Mouse (Mus musculus): ENCODE data around the gene Zfand5. TPM values are rescaled to one million over a fixed set of nuclear protein-coding genes. Genes with fewer than 3 reads are reported as not detected.
"Not testable (repeated sequence)": the region's sequence is repeated elsewhere in the genome, so short reads cannot be mapped to it uniquely, and the experiment has no call there.

Gene Zfand5
- polyA plus RNA-seq (2017; shearing (Covaris generic)), result 10 to 100 TPM; 12.1 to 14.8 TPM

- peak; percentile 72 for ATAC-seq
Measured at GRCm38 (mm10) chr19:21271741-21272654, at the start of gene Zfand5. Gene Zfand5, plus strand, starts transcription at chr19:21272278.

GRCm38 (mm10) chr19:21227131-21227530 lies 44.9 kb upstream of the Zfand5 start:
- ATAC-seq, result no peak

GRCm38 (mm10) chr19:21227754-21228153 lies 44.3 kb upstream of the Zfand5 start:
- ATAC-seq, result no peak

- not testable (repeated sequence) for ATAC-seq
Measured at GRCm38 (mm10) chr19:21248730-21249129, 23.3 kb upstream of the Zfand5 start.

DNA sequence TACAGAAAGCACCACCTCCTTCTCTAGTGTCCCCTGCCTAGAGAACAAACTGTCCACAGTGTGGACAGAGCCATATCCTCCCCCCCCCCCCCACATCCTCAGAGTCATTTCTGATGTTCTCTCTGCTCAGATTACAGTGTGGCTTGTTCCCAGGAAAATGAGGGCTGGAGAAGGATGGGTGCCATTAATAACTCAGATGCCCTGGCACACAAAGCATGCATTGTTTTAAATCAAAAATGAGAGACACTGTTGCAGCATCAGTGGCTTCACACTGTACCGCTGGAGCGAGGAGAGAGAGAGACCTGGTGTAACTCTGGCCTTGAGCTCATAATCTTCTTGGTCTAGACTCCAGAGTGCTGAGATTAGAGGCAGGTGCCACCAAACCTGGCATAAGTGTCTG lies 18.2 kb upstream of the Zfand5 start:
- ATAC-seq, result no peak

DNA sequence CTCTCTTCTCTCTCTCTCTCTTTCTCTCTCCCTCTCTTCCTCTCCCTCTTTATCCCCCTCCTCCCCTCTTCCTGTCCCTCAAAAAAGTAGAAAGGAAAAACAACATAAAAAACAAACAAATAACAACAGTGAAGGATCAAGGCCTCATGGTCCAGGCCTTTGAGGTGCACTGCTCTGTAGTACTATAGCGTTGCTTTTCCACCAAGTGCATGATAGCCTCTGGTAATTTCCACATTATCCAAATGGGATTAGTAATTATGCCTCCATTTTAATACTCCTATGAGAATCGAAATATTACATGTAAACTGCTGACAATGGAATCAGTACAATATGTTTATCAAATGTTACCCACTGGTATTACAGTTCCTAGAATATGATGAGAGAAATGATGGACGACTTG lies 16.2 kb upstream of the Zfand5 start:
- ATAC-seq, result no peak

GRCm38 (mm10) chr19:21259453-21259852 lies 12.6 kb upstream of the Zfand5 start:
- no peak for ATAC-seq

- no peak for ATAC-seq
Measured at GRCm38 (mm10) chr19:21260280-21260679, 11.8 kb upstream of the Zfand5 start.

DNA sequence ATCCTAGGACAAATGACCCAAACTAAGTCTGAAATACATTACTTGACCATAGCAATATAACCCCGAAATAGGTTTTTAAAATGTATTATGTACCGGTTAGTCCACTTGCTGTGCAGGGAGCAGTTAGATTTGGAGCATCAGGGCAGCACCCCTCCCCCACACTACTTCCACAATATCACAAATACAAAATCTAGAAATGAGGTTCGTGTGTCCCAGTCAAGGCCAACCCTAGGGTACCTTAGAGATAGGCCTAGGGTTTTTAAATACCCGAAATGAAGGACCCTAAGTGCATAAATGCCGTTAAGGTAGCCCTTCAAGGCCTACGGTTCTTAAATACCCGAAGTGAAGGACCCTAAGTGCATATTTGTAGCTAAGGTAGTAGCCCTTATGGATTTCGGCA lies 892 bp upstream of the Zfand5 start:
- peak; percentile 2 for ATAC-seq

DNA sequence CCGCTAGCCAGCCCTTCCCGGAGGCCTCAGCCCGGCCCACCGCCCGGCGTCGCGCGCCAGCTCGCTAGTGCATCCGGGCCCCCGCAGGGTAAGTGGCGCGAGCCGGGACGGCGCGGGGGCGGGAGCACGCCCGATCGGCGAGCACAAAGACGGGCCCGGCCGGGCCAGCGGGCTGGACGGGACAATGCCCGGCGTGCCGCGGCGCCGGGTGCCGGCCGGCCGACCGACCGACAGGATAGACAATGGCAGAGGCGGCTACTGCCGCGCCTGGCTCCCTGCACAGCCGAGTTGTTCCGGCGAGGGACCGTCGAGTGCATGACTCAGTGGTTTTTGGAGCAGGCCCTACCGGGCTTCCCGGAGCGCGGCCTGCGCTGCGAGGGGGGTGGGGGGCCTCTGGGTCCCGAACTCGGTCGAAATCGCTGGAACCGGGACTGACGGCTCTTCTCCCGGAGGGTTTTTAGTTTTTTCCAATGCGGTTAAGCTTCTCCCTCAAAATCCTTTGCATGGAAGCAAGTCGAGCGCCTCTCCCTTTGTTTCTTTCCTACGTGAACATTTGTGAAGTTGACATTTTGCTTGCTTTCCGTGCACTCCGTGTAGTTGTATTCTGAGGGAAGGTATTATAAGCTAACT lies 692 bp downstream of the Zfand5 start:
- peak; percentile 31 for ATAC-seq

- ATAC-seq, result no peak
Measured at GRCm38 (mm10) chr19:21273440-21273839, 1.4 kb downstream of the Zfand5 start.

DNA sequence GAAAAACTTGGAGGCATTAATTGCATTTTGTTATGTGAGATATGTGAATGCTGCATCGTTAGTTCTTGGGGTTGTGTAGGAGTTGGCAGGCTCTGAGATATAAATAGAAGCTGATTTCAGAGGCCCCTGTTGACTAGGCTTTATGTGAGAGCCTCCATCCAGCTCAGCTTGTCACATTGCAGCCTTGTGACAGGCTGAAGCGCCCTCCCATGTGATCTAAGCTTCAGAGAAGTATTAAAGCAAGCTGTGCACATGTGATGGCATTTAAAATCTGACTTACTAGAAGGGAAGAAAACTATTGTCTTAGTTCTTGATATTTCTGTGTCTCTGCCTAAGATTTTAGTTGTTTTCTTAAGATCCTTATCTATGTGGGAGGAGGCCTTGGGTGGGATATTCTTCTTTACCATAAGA lies 2.1 kb downstream of the Zfand5 start:
- ATAC-seq, result peak; percentile 37

DNA sequence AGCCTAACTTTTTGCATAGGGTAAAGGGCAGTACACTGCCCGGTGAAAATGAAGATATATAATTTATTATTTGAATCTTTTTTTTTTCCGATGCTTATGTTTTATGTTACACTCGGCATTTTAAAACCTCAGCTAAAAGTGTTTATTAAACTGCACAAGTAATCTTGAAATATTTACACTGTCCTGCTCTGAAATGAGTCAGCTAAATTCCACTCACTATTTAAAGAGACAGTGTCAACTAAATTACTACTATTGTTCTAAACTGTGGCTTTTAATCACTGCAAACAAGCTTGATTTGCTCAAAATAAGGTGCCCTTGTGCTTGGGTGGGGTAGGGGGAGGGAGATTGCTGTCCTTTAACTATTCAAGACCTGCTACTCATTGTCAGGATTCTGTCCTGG lies 2.6 kb downstream of the Zfand5 start:
- no peak for ATAC-seq

DNA sequence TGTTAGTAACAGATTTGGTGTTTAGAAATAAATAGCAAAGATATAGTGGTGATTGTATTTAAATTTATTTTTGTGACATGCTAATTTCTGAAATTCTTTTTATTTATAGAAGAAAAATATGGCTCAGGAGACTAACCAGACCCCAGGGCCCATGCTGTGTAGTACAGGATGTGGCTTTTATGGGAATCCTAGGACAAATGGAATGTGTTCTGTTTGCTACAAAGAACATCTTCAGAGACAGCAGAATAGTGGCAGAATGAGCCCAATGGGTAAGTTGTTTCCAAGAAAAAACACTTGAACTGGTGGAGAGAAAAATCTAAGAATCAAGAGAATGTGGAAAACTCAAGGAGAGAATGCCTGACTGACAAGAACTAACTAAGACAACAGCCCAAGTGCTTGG lies 4.2 kb downstream of the Zfand5 start:
- ATAC-seq, result no peak

DNA sequence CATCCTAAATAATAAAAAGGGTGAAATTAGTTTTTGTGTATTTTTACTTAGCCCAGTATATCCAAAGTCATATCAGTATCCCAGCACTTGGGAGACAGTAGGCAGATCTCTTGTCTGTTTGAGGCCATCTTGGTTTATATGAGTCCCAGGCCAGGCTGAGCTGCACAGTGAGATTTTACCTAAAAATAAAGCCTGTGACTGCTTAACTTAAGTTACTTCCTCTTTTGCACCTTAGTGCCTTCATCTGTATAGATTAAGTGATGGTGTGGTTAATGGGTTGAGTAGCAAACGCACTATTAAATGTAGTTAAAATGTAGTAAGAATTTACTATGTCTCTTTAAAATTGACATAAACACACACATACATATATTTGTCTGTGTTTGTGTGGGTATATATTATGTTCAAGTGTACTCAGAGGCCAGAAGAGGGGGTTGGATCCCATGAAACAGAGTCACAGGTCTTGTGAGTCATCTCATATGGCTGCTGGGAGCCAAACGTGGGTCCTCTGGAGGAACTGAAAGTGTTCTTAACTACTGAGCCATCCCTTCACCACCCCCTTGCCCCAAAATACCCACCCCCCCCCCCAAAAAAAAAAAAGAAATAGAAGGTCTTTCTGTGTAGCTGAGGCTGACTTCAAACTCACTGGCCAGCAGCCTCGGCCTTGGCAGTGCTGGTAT lies 14.5 kb downstream of the Zfand5 start:
- ATAC-seq, result no peak

GRCm38 (mm10) chr19:21297411-21297810 lies 25.3 kb downstream of the Zfand5 start:
- ATAC-seq, result no peak

DNA sequence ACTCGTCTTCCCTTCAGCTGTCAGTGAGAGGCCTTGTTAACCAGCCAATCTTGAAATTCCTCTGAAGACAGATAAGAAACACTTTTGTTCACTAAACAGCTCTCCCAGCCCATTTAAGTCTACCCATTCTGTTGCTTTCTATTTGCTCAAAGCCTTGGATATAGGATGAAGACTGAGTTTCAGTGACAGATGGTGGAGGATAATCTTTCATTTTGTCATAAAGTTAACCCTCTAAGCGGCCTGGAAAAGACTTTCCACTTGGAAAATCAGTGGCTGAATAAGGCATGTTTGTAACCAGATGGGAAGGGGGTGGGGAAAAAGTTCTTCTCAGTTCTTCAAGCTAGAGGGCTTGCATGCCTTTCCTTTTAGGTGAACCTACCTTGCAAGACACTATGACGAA lies 29.7 kb downstream of the Zfand5 start:
- ATAC-seq, result no peak

DNA sequence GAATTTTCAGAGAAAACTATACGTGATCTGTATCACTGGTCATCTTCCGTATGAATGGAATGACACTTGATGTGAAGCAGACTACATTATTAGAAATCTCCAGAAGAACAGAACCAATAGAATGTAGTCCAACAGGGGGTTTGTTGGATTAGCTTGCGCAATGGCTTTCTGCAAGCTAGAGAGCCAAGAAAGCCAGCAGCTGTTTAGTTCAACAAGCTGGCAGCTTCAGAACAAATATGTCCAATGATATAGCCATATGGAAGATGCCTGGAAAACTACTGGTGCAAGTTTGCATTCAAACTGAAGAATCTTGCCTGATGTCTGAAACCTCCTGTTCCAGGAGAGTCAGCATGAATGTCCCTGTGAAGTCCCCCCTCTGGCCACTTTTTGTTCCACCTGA lies 35.7 kb downstream of the Zfand5 start:
- no peak for ATAC-seq

DNA sequence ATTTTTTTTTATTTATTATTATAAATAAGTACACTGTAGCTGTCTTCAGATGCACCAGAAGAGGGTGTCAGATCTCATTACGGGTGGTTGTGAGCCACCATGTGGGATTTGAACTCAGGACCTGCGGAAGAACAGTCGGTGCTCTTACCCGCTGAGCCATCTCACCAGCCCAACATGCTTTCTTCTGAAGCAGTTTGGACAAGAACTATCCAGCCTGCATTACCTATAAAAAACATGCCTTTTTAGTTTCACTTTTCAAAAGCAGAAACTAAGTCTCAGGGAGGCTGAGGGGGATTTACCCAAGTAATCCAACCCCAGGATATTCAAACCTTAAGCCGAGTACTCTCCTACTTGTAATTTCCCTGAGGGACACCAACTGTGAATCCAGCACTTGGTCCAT lies 38.3 kb downstream of the Zfand5 start:
- ATAC-seq, result not testable (repeated sequence)

DNA sequence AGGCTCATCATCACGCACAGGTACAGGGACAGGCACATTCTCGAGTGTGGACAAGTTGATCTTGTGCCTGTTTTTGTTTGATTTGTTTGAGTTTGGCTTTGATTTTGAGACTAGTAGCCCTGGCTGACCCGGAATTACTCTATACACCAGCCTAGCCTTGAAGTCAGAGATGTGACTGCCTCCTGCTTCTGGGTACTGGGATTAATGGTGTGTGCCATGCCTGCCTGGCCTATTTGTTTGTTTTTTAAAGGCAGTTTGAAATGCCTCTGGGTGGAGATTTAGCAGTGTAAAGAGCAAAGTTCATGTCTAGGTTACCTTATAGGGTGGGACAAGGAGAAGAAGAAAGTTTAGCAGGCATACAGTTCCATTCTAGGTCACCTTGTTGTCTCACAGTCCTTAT lies 43.6 kb downstream of the Zfand5 start:
- ATAC-seq, result no peak

GRCm38 (mm10) chr19:21319618-21320017 lies 47.5 kb downstream of the Zfand5 start:
- ATAC-seq, result no peak

GRCm38 (mm10) chr19:21325333-21325732 lies 53.3 kb downstream of the Zfand5 start:
- ATAC-seq, result no peak

DNA sequence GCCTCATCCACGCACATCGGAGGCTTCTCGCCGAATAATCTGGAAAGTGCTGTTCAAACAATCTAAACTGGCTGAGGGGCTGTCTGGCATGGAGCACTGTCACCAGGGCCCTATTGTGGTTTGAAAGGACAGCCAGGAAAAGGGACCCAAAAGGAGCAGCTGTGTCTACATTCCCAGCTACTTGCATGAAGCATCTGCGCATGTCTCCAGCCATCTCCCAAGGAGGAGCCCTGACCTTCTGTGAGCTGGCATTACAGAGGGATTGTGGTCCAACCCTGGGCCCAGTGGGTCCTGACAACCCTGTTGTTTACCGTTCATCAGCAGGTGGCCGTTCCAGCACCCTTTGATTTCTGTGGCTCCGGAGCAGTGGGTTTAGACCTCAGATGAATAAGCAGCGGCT lies 56.9 kb downstream of the Zfand5 start:
- no peak for ATAC-seq

- no peak for ATAC-seq
Measured at GRCm38 (mm10) chr19:21329770-21330169, 57.7 kb downstream of the Zfand5 start.

Measured in CD4-positive, CD25-positive, alpha-beta regulatory T cell, adult 4 months (primary cell).